Mouse (Mus musculus) midbrain, postnatal 0 days (tissue): ENCODE results near the gene Iqce. TPM values are rescaled to one million over a fixed set of nuclear protein-coding genes. Genes with fewer than 3 reads are reported as not detected.
A peak's percentile ranks its signal among the peaks of the same experiment; 100 is the strongest.

ENCODE experiments used
- ATAC-seq: fragments of 200-750 bp; cut with Nextera tagmentation; 2 replicates; pipeline ENCODE4 v1.8.0; 2017; ENCODE audit warnings: moderate number of reproducible peaks, mild to moderate bottlenecking, moderate TSS enrichment, moderate library complexity; ENCODE audit not compliant: low FRiP score
- DNase-seq: peaks from one replicate; pipeline ENCODE4 v3.0.0-alpha.2; 2015; ENCODE audit warnings: low spot score
- H3K27ac ChIP-seq: fragments of 300-500 bp; sonication (generic); 2 replicates; pipeline ENCODE4 v1.5.1; 2014; ENCODE audit warnings: low read depth, mild to moderate bottlenecking, low read length, mixed read lengths
- H3K27me3 ChIP-seq: fragments of 300-500 bp; sonication (generic); 2 replicates; pipeline ENCODE4 v1.6.1; 2014; ENCODE audit warnings: low read length, control low read depth, mixed read lengths; ENCODE audit not compliant: insufficient read depth
- H3K36me3 ChIP-seq: fragments of 300-500 bp; sonication (generic); 2 replicates; pipeline ENCODE4 v1.6.1; 2014; ENCODE audit warnings: low read length, control low read depth, mixed read lengths; ENCODE audit not compliant: insufficient read depth
- H3K4me1 ChIP-seq: fragments of 300-500 bp; sonication (generic); 2 replicates; pipeline ENCODE4 v1.6.1; 2014; ENCODE audit warnings: mild to moderate bottlenecking, control low read depth, antibody characterized with exemption, low read length, mixed read lengths; ENCODE audit not compliant: insufficient read depth
- H3K4me2 ChIP-seq: fragments of 300-500 bp; sonication (generic); 2 replicates; pipeline ENCODE4 v1.6.1; 2014; ENCODE audit warnings: low read depth, mild to moderate bottlenecking, low read length, mixed read lengths; ENCODE audit not compliant: poor library complexity, severe bottlenecking
- H3K4me3 ChIP-seq: fragments of 300-500 bp; sonication (generic); 2 replicates; pipeline ENCODE4 v1.5.1; 2014; ENCODE audit warnings: low read depth, mild to moderate bottlenecking, low read length, moderate library complexity
- H3K9ac ChIP-seq: fragments of 300-500 bp; sonication (generic); replicated peaks from 2 replicates; pipeline ENCODE4 v1.6.1; 2014; ENCODE audit warnings: mild to moderate bottlenecking, low read length, moderate library complexity, mixed read lengths; ENCODE audit not compliant: poor library complexity, severe bottlenecking
- H3K9me3 ChIP-seq: fragments of 300-500 bp; sonication (generic); 2 replicates; pipeline ENCODE4 v1.6.1; 2016; ENCODE audit warnings: low read length, control low read depth
- CTCF ChIP-seq: IDR thresholded peaks from 2 replicates; pipeline ENCODE4 v1.5.1; 2016; ENCODE audit warnings: antibody characterized with exemption, mild to moderate bottlenecking
- WGBS: fragments of 180-500 bp; shearing (Covaris S2); extraction: QIAGEN DNeasy Blood & Tissue Kit; methylation state at CpG from one replicate; pipeline ENCODE4 v1.1.7; 2014; 5-methylcytosine and 5-hydroxymethylcytosine counted together
- polyA plus RNA-seq: library from polyadenylated mRNA; unstranded; fragments of >200 nt; fragmentation: Nextera tagmentation; extraction: Ambion mirVana; gene quantifications from 2 replicates; pipeline ENCODE4 v1.2.1, GENCODE M21; 2015
- total RNA-seq: library from RNA; depleted of rRNA; stranded (reverse); fragments of >200 nt; gene quantifications from 2 replicates; pipeline ENCODE4 v1.2.3, GENCODE M21; 2014

Gene Iqce
- total and polyA plus RNA-seq, 2 experiments from 2014 or later, result 37.2 to 38.6 TPM

DNA sequence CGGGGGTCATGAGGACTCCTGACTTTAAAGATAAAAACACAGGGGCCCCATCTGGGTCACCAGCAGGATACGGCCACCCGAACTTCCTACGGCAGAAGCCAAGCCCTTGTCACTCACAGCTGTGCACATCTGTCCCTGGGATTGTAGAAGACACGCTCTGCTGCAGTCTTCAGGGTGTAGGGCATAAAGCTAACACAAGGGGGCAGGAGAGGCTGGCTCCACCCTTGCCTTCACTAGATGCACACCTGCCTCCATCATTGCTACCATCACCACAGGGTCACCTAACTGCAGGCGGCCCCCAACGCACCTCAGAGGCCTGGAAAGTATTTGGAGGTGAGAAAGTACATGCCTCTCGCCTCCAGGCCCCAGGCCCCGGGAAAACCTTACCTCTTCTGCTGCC lies 73.2 kb downstream of the Iqce start:
- Histone ChIP-seq H3K4me1 (no peaks in the 10 kb centered on the region), H3K27ac (no peak overlapping the region), H3K36me3 (peaks cover 88% of the 10 kb centered on the region), H3K27me3 (no peaks in the 10 kb centered on the region), H3K4me3 (no peak overlapping the region), H3K9ac (no peak overlapping the region), H3K9me3 (no peaks in the 10 kb centered on the region), H3K4me2 (no peak overlapping the region)
- ATAC-seq (no peak), DNase-seq (no peak)
- peak; percentile 50 for TF ChIP-seq CTCF
- WGBS, result 98% methylated on average over 9 of the region's 9 CpGs

DNA sequence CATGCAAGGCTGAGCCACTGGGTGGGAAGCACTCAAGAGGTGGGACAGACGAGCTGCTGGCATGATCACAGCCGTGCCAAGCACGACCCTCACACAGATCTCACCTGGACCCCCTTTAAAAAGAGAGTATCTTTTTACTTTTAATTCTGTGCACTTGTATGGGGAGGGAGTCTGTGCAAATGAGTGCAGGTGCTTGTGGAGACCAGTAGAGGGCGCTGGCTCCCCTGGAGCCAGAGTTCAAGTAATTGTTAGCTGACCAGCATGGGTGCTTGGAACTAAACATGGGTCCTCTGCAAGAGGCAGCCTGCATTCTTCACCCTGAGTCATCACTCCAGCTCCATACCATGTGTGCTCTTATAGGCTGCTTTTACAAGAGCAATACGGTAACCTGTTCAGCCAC lies 74.6 kb downstream of the Iqce start:
- no peak for ATAC-seq
- no peak overlapping the region for H3K27ac ChIP-seq
- H3K36me3 ChIP-seq, result peaks cover 90% of the 10 kb centered on the region
- H3K4me1 ChIP-seq, result no peaks in the 10 kb centered on the region
- H3K9ac ChIP-seq, result no peak overlapping the region
- peak; percentile 44 for TF ChIP-seq CTCF
- no peaks in the 10 kb centered on the region for H3K9me3 ChIP-seq
- WGBS, result 97% methylated on average over 5 of the region's 5 CpGs
- no peaks in the 10 kb centered on the region for H3K27me3 ChIP-seq
- no peak overlapping the region for H3K4me3 ChIP-seq
- H3K4me2 ChIP-seq, result no peak overlapping the region
- no peak for DNase-seq

DNA sequence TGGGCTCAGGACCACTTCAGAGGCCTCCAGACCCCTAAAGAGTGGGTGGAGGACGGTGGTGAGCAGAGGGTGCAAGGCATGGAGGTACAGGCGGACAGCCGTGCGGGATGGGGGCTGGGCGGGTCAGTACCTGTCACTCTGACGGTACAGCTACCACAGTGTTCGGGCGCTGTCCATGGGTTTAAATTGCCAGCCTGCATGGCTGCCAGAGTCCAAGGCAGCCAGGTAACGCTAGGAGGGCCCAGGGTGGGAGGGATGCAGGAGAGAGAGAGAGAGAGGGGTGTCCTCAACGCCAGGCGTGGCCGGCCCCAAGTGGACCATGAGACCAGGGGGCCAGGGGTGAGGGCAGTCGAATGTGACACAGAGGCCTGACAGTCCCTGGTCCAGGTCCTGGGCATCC lies 77.2 kb downstream of the Iqce start:
- Histone ChIP-seq H3K4me2 (no peak overlapping the region), H3K27me3 (no peaks in the 10 kb centered on the region), H3K36me3 (peaks cover 73% of the 10 kb centered on the region), H3K9me3 (no peaks in the 10 kb centered on the region), H3K9ac (no peak overlapping the region), H3K4me1 (no peaks in the 10 kb centered on the region), H3K27ac (no peak overlapping the region), H3K4me3 (no peak overlapping the region)
- DNase-seq (no peak), ATAC-seq (no peak)
- no peak for TF ChIP-seq CTCF
- WGBS, result 95% methylated on average over 10 of the region's 13 CpGs

DNA sequence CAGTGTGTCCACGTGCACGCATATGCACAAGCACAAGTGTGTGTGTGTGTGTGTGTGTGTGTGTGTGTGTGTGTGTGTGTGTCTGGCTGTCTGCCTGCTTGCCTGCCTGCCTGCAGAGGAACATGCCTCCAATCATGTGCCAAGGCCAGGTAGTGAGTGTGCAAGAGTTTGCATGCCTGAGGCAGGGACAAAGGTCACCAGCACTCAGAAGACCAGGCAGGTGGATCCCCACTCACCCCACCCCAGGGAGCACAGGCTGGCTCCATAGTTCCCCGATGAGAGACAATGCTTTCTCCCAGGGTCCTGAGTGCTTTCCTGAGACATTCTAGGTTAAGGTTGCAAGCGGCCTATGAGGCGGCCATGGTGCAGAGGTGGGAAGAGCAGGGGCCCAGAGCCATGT lies 77.9 kb downstream of the Iqce start:
- no peak overlapping the region for H3K4me2 ChIP-seq
- ATAC-seq, result no peak
- WGBS, result 92% methylated on average over 5 of the region's 5 CpGs

DNA sequence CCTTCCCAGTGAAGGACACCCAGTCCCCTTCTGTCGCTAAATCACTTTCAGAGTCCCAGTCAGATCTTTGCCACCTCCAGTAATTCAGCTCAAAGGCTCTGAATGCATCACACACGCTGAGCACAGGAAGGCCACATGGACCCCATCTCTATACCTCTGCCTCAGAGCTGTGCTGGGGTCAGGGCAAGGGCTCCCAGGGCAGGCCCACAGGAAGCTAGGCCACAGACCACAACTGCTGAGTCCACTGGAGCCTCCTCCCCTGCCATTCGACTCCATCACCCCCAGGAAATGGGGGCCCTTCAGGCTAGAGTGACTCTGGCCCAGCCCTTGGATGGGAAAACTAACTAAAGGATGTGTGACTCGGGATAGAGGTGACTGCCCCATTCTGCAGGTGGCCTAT lies 78.4 kb downstream of the Iqce start:
- Histone ChIP-seq H3K9ac (no peak overlapping the region), H3K4me1 (no peaks in the 10 kb centered on the region), H3K4me3 (no peak overlapping the region), H3K9me3 (no peaks in the 10 kb centered on the region), H3K27ac (no peak overlapping the region), H3K4me2 (no peak overlapping the region), H3K27me3 (no peaks in the 10 kb centered on the region), H3K36me3 (peaks cover 62% of the 10 kb centered on the region)
- ATAC-seq (no peak), DNase-seq (no peak)
- no peak for TF ChIP-seq CTCF
- 85% methylated on average over 4 of the region's 4 CpGs for WGBS

More for the DNA sequence above, 77.9 kb downstream of the Iqce start:
- Histone ChIP-seq H3K4me3 (no peak overlapping the region), H3K27me3 (no peaks in the 10 kb centered on the region), H3K27ac (no peak overlapping the region), H3K9ac (no peak overlapping the region), H3K9me3 (no peaks in the 10 kb centered on the region), H3K4me1 (no peaks in the 10 kb centered on the region), H3K36me3 (peaks cover 66% of the 10 kb centered on the region)
- no peak for TF ChIP-seq CTCF
- DNase-seq, result no peak

DNA sequence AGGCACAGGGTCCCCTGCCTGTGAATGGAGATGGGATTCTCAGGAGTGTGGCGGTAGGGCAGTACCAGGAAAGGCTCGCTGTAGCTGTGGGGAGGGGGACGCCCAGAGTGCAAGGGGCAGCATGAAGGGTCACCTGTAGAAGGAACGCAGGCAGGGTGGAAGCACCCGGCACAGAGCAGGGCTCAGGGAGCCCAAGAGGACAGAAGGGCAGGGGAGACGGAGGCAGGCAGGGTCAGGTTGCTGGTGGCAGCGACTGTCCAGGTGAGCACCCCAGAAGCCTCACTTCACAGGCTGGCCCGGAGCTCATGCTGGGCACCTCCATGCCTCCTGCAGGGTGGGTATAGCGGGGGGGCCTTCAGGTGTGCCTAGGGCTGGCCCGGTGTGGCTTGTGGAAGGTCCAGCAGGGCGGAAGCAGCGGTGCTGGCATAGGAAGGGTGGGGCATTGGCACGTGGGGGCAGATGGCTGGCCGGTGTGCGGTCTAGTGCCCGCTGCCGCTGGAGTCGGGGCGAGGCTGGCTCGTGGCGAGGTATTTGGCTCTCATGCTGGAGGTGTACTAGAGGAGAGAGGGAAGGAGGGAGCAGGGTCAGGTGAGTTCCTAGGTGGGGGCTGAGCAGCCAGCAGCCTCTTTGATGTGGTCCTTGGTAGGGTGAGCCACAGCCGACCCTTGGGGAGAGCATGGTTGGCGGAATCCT lies 79.1 kb downstream of the Iqce start:
- Histone ChIP-seq H3K27ac (no peak overlapping the region), H3K4me2 (no peak overlapping the region), H3K36me3 (peaks cover 55% of the 10 kb centered on the region), H3K9me3 (no peaks in the 10 kb centered on the region), H3K9ac (no peak overlapping the region), H3K27me3 (no peaks in the 10 kb centered on the region), H3K4me3 (no peak overlapping the region), H3K4me1 (no peaks in the 10 kb centered on the region)
- 94% methylated on average over 23 of the region's 23 CpGs for WGBS
- no peak for DNase-seq
- TF ChIP-seq CTCF, result no peak
- no peak for ATAC-seq
